Mouse (Mus musculus) midbrain, embryonic 10.5 days (tissue): ENCODE results near the gene Pkd2l1. TPM values are rescaled to one million over a fixed set of nuclear protein-coding genes. Genes with fewer than 3 reads are reported as not detected.

ENCODE experiments used
- DNase-seq: peaks from one replicate; pipeline ENCODE4 v3.0.0-alpha.2; 2017; ENCODE audit warnings: low spot score
- H3K27ac ChIP-seq: fragments of 300-500 bp; sonication (generic); replicated peaks from 2 replicates; pipeline ENCODE4 v1.5.1; 2016; ENCODE audit warnings: mild to moderate bottlenecking
- H3K27me3 ChIP-seq: fragments of 300-500 bp; sonication (generic); 2 replicates; pipeline ENCODE4 v1.6.1; 2016; ENCODE audit warnings: low read depth, mild to moderate bottlenecking; ENCODE audit not compliant: poor library complexity, severe bottlenecking
- H3K36me3 ChIP-seq: fragments of 300-500 bp; sonication (generic); 2 replicates; pipeline ENCODE4 v1.6.1; 2016; ENCODE audit warnings: mild to moderate bottlenecking, moderate library complexity
- H3K4me1 ChIP-seq: fragments of 300-500 bp; sonication (generic); 2 replicates; pipeline ENCODE4 v1.6.1; 2016
- H3K4me3 ChIP-seq: fragments of 300-500 bp; sonication (generic); 2 replicates; pipeline ENCODE4 v1.5.1; 2016; ENCODE audit warnings: mild to moderate bottlenecking, moderate library complexity
- H3K9me3 ChIP-seq: fragments of 300-500 bp; sonication (generic); replicated peaks from 2 replicates; pipeline ENCODE4 v1.6.1; 2016; ENCODE audit warnings: mild to moderate bottlenecking
- WGBS: fragments of 180-500 bp; shearing (Covaris S2); methylation state at CpG from one replicate; pipeline ENCODE4 v1.1.7; 2016; 5-methylcytosine and 5-hydroxymethylcytosine counted together
- polyA plus RNA-seq: library from polyadenylated mRNA; unstranded; fragments of >200 nt; fragmentation: Nextera tagmentation; extraction: Ambion mirVana; gene quantifications from 2 replicates; pipeline ENCODE4 v1.2.1, GENCODE M21; 2016

The Pkd2l1 gene
- polyA plus RNA-seq, 1 experiment from 2014 or later = not detected

DNA sequence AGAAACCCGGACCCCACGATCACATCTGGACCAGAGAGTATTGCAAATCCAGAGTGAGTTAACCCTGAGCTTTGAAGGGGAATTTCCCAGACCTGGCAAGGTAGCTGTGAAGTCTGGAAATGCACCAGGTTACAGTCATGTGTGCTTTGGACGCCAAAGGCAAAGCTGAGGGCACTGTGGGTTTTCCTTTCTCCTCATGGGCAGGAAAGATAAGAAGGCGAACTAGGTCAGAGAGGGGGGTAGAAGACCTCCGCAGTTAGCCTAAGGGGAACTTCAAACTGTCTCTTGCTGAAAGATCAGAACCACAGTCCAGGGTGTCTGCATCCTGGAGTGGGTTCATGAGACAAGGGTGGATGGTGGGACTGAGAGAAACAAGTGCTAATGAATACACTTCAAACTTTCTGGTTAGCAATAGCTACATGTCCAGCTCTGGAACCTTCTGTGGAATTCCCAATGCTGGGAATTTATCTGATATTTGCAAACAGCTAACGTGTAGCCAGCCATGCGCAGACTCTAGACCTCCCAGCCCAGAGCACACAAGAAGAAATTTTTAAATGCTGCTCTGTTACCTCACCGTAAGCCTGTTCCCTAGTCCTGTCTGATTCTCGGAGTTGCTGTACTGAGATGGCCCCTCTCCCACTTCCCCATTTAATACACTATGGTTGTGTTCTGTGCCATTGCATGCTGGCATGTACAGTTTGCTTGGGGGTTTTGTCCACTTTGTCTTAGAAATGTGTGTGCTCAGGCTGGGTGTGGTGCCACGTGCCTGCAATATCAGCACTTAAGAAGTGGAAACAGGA lies 5.0 kb upstream of the Pkd2l1 start:
- Histone ChIP-seq H3K36me3 (no peaks in the 10 kb centered on the region), H3K4me3 (no peak overlapping the region), H3K9me3 (no peaks in the 10 kb centered on the region), H3K27me3 (no peaks in the 10 kb centered on the region; the same call in 1 of the 2 replicates), H3K4me1 (peaks cover 11% of the 10 kb centered on the region), H3K27ac (no peak overlapping the region)
- DNase-seq = no peak
- WGBS = 94% methylated on average over 10 of the region's 10 CpGs

DNA sequence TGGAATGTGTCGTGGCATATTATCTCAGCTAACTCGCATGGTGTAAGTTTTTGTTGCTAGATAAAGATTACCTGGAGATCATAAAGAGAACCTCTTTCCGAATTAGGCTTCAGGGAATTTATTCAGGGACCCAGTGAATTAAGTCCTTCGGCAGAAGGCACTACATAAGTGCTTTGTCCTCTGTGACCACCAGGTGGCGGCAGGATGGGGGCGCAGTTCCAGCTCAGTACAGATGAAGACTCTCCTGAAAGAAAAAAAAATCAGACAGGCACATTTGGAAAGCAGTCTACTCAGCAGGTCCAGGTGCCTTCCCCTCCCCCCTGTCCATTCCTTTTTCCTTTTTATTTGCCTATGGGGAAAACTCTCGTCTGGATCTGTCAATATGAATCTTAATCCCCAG lies 2.9 kb upstream of the Pkd2l1 start:
- WGBS = 12% methylated on average over 7 of the region's 7 CpGs

DNA sequence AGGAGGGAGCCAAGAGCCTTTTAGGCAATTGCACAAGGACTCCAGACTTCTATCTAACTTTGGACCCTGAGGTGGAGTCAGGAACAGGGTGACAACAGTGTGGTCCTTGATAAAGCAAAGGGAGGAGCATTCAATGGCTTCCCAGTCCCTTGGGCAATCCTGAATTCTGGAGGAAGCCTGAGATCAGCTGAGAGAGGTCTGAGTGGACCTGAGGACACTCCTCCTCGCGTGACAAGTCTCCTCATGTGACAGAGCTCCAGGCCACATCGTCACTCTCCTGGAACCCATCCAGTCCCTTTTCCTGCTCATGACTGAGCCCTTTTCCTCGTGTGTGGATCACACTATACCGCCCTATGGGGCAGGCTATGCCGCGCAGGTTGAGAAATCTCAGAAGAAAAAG lies 1.7 kb upstream of the Pkd2l1 start:
- WGBS = 90% methylated on average over 7 of the region's 7 CpGs
- DNase-seq = no peak
- peaks cover 12% of the 10 kb centered on the region for H3K4me1 ChIP-seq
- H3K9me3 ChIP-seq = no peaks in the 10 kb centered on the region
- H3K27ac ChIP-seq = no peak overlapping the region
- no peak overlapping the region for H3K4me3 ChIP-seq
- H3K36me3 ChIP-seq = no peaks in the 10 kb centered on the region
- no peaks in the 10 kb centered on the region; the same call in 1 of the 2 replicates for H3K27me3 ChIP-seq

More for the DNA sequence above, 2.9 kb upstream of the Pkd2l1 start:
- Histone ChIP-seq H3K36me3 (no peaks in the 10 kb centered on the region), H3K27me3 (no peaks in the 10 kb centered on the region; the same call in 1 of the 2 replicates), H3K4me1 (peaks cover 12% of the 10 kb centered on the region), H3K27ac (no peak overlapping the region), H3K9me3 (no peaks in the 10 kb centered on the region), H3K4me3 (no peak overlapping the region)
- DNase-seq = peak; percentile 61

DNA sequence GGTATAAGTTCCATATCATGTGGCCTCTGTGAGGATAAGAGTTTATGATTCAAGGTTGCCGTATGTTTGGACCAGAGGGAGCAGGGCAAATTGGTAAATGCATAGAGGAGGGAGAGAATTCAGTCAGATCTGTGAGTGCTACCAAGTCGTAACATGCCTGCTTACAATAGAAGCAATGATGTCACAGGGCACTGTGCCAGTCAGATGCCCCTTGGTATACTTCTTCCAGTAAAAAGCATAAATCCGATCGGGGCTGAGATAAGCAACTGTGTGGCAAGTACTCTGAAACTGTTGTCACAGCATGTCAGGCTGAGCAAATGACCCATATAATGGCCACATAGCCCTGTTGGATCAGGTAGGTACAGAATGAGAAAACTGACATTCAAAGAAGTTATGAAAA lies 3.2 kb downstream of the Pkd2l1 start:
- H3K9me3 ChIP-seq = no peaks in the 10 kb centered on the region
- no peaks in the 10 kb centered on the region; the same call in 1 of the 2 replicates for H3K27me3 ChIP-seq
- 0 out of 2 replicates have a peak, but pooled peaks cover 8% of the 10 kb centered on the region for H3K4me1 ChIP-seq
- H3K27ac ChIP-seq = no peak overlapping the region
- no peak for DNase-seq
- no peaks in the 10 kb centered on the region for H3K36me3 ChIP-seq
- 89% methylated on average over 4 of the region's 4 CpGs for WGBS
- no peak overlapping the region for H3K4me3 ChIP-seq

DNA sequence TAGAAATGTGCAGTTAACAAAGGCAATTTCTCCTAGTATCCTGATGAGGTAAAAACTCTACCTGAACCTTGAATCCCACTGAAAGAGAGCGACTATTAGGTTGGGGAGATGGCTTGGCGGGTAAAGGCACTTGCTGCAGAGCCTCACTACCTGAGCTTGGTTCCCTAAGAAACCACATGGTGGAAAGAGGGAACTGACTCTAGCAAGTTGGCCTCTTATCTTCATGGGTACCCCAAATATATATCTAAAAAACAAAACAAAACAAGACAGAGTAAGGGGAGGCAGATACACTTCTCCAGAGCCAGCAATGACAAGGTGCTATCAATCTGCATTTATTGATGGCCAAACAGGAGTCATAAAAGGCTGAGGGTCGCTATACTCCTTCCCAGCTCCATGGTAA lies 8.3 kb downstream of the Pkd2l1 start:
- no peak for DNase-seq
- Histone ChIP-seq H3K4me3 (no peak overlapping the region), H3K4me1 (no peaks in the 10 kb centered on the region), H3K36me3 (no peaks in the 10 kb centered on the region), H3K27me3 (no peaks in the 10 kb centered on the region), H3K9me3 (no peaks in the 10 kb centered on the region), H3K27ac (no peak overlapping the region)
- 72% methylated on average over 3 of the region's 3 CpGs for WGBS

DNA sequence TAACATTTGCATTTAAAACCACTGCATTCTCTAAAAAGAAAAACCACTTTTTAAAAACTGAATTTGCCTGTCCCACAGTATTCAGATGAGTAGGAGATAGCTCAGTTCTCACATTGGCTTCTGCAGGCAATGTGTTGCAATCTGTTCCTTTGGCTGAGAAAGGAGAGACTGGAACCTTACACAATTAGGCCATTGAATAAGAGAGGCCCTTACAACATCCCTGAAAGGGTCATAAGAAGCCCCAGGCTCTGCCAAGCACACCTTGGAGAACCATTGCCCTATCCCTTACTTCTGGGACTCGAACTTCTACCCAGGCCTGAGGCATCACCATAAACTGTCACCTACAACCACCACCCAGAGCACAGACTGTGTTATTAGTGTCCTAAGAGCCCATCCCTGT lies 11.7 kb downstream of the Pkd2l1 start:
- DNase-seq = no peak
- Histone ChIP-seq H3K9me3 (no peaks in the 10 kb centered on the region; the same call in 1 of the 2 replicates), H3K27ac (no peak overlapping the region), H3K27me3 (no peaks in the 10 kb centered on the region), H3K4me3 (no peak overlapping the region), H3K4me1 (no peaks in the 10 kb centered on the region), H3K36me3 (no peaks in the 10 kb centered on the region)
- WGBS = 93% methylated on average over 1 of the region's 1 CpGs

DNA sequence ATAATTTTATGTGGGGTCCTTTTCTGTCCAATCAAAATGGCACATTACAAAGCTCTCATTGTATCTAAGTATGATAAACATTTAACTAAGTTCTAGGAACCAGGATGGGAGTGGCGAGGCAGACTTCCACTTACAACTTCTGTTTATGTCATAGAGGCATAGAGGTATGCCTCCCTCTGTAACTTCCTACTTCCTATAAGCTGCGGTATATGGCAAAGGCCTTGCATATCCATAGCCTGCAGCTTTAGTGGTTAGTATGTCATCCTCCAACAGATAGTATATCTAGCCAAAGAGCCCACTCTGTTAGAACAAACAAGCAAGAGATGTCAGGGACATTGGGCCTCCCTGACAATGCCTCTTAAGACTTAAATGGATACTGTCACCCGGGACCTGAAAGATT lies 15.5 kb downstream of the Pkd2l1 start:
- Histone ChIP-seq H3K4me1 (no peaks in the 10 kb centered on the region), H3K27ac (no peak overlapping the region), H3K36me3 (no peaks in the 10 kb centered on the region), H3K9me3 (peaks cover 9% of the 10 kb centered on the region; the same call in 1 of the 2 replicates), H3K27me3 (no peaks in the 10 kb centered on the region), H3K4me3 (no peak overlapping the region)
- 91% methylated on average over 3 of the region's 3 CpGs for WGBS
- no peak for DNase-seq

DNA sequence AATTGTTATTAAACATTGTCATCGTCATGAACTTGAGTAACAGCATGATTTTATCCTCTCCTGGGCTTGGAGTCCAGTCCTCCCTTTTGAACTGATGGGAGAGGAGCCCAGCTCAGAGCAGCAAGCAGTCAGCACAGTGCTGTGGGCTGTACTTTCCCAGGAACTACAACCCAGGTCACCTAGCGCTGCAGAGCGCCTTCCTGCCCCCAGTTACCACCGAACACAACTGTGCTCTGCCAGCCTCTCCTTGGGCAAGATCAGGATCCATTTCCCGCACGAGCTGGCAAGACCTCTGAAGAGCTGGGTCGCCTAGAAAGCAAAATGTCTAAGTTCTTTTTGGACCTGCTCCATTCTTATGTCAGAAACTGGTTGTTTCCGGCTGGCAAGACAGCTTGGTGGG lies 17.4 kb downstream of the Pkd2l1 start:
- Histone ChIP-seq H3K36me3 (no peaks in the 10 kb centered on the region), H3K4me3 (no peak overlapping the region), H3K4me1 (no peaks in the 10 kb centered on the region), H3K27me3 (no peaks in the 10 kb centered on the region), H3K9me3 (peaks cover 9% of the 10 kb centered on the region; the same call in 1 of the 2 replicates), H3K27ac (no peak overlapping the region)
- 62% methylated on average over 8 of the region's 8 CpGs for WGBS
- no peak for DNase-seq

DNA sequence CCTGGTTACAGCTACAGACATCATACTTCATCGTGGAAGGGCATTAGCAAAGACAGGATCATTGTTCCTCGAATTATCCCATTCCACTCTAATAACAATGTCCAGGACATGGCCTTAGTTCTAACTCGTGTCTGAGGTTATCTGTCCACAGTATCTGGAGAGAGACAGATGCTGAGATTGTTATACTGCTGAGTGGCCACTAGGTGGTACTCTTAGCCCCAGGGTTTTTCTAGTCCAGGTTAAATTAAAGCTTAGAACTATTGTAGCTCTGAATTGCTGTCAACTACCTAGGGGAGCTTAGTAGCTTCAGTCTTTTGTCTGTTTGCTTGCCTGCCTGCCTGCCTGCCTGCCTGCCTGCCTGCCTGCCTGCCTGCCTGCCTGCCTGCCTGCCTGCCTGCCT lies 30.7 kb downstream of the Pkd2l1 start:
- Histone ChIP-seq H3K4me1 (no peaks in the 10 kb centered on the region), H3K36me3 (no peaks in the 10 kb centered on the region), H3K4me3 (no peak overlapping the region), H3K27ac (no peak overlapping the region), H3K9me3 (no peaks in the 10 kb centered on the region), H3K27me3 (no peaks in the 10 kb centered on the region)
- WGBS = 25% methylated on average over 3 of the region's 3 CpGs
- DNase-seq = no peak

DNA sequence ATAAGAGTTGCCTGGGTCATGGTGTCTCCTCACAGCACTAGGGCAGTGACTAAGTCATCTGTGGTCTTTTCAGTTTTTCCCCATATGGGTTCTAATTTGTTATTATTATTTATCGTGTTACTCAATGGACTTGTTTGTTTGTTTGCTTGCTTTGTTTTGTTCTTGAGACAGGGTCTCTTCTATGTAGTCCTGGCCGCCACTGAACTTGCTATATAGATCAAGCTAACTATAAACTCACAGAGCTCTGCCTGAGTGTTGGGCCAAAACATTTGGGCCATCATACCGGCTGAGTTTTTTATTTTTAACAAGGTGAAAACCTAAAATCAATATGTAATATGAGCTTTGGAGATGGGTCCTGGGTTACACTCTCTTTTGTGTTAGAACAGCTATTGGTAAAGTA lies 32.9 kb downstream of the Pkd2l1 start:
- Histone ChIP-seq H3K36me3 (no peaks in the 10 kb centered on the region), H3K9me3 (no peaks in the 10 kb centered on the region), H3K27ac (no peak overlapping the region), H3K27me3 (no peaks in the 10 kb centered on the region), H3K4me3 (no peak overlapping the region), H3K4me1 (no peaks in the 10 kb centered on the region)
- WGBS = 81% methylated on average over 3 of the region's 3 CpGs
- DNase-seq = no peak

DNA sequence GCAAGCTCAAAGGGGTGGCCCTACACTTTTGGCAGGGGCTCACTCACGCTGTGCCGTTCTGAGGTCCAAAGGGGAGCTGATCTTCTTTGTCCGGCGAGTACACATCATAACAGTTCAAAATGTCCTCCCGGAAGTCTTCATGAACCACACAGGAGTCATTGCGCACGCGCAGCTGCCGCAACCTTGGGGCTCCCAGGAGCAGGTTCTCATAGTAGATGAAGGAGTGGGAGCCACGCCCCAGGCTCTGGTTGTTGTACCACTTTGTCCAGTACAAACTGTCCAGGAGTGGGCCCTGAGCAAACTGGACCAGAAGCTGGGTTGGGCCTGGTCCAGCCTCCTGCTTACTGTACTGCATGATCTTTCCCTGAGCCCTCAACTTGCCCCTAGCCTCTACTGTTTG lies 35.2 kb downstream of the Pkd2l1 start:
- no peaks in the 10 kb centered on the region for H3K9me3 ChIP-seq
- no peak overlapping the region for H3K4me3 ChIP-seq
- H3K4me1 ChIP-seq = no peaks in the 10 kb centered on the region
- DNase-seq = no peak
- H3K27me3 ChIP-seq = no peaks in the 10 kb centered on the region; the same call in 1 of the 2 replicates
- H3K36me3 ChIP-seq = no peaks in the 10 kb centered on the region
- WGBS = 93% methylated on average over 10 of the region's 10 CpGs
- H3K27ac ChIP-seq = no peak overlapping the region

DNA sequence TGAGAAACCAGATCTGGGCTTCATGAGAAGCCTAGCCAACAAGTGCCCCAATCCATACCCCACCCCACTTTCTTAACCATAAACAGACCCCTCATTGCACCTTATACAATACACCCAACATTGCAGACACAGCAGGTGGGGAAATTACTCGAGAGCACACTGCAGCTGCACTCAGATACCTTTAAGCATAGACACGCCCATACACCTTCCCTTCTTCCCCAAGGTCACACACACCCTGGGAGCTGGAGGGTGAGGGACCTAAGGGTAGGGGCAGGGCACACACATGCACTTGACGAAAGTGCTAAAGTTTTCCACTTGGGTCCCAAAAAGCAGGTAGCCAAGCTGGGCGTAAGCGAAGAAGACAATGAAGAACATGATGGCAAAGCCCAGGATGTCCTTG lies 38.5 kb downstream of the Pkd2l1 start:
- DNase-seq = no peak
- Histone ChIP-seq H3K36me3 (no peaks in the 10 kb centered on the region), H3K27ac (no peak overlapping the region), H3K4me3 (no peak overlapping the region), H3K4me1 (no peaks in the 10 kb centered on the region), H3K27me3 (peaks cover 8% of the 10 kb centered on the region), H3K9me3 (no peaks in the 10 kb centered on the region)
- WGBS = 87% methylated on average over 5 of the region's 5 CpGs

DNA sequence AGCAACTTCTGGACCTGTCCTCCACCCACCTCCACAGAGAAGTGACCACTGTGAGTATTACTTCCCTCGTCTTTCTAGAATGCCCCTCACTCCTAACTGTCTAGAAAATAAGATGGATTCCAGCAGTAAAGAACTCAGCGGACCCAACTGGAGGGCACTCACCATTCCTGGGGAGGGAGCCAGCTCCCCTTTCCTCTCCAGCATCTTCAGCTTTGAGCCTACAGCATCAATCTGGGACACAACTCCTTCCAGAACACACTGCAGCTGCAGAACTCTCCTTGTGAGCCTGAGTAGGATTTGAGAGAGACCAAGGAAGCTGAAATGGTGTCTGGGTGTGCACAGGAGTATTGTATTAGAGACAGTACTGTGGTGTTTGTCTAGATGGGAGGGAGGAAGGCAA lies 43.3 kb downstream of the Pkd2l1 start:
- Histone ChIP-seq H3K27ac (no peak overlapping the region), H3K4me1 (peaks cover 20% of the 10 kb centered on the region), H3K27me3 (peaks cover 14% of the 10 kb centered on the region), H3K36me3 (peaks cover 5% of the 10 kb centered on the region; the same call in 1 of the 2 replicates), H3K9me3 (no peaks in the 10 kb centered on the region), H3K4me3 (no peak overlapping the region)
- 78% methylated on average over 2 of the region's 2 CpGs for WGBS
- DNase-seq = no peak
